ENCODE assay signal across 8 mouse cellular contexts in the genomic region with DNA sequence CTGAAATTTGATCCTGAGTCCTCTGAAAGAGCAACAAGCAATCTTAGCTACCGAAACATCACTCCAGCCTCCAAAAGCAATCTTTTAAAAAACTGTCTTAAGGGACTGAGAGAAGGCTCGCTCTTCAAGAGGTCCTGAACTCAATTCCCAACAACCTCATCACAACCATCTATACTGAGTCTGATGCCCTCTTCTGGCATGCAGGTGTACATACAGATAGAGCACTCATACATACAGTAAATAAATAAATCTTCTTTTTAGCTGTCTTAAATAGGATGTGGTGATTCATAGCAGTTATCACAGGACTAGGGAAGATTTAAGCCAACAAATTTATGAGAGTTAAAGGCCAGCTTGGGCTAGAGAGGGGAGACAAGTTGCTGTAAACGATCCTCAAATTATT. TPM values are rescaled to one million over a fixed set of nuclear protein-coding genes. Genes with fewer than 3 reads are reported as not detected.
DNase-seq lines count a peak whose midpoint lies in the region; ATAC-seq and TF ChIP-seq lines count a peak whose summit lies in the region.

No protein-coding gene starts in this region.

- H3K4me3 ChIP-seq in cerebellum, adult 2 months (replicated peaks; ENCODE audit: insufficient read depth, low read depth, low read length), result peak overlapping the region; percentile 78
- peak overlapping the region; percentile 99 for H3K4me3 ChIP-seq in embryonic facial prominence, embryonic 11.5 days (ENCODE audit: low read depth, low read length)
- H3K4me3 ChIP-seq in limb, embryonic 12.5 days (replicated peaks), result peak overlapping the region; percentile 97

- no peak for DNase-seq in cerebellum, adult 2 months
- no peak for DNase-seq in cerebellum, postnatal 10 days
- peak; percentile 66 for DNase-seq in A20 (ENCODE audit: low read depth, low spot score)
- no peak for DNase-seq in embryonic facial prominence, embryonic 11.5 days (ENCODE audit: low spot score)
- DNase-seq in retina, postnatal 1 day, result peak; percentile 20
- DNase-seq in ovary, adult 18-20 months (ENCODE audit: low spot score), result no peak
- no peak for DNase-seq in thymus, postnatal 36 days

- peak overlapping the region; percentile 77 for H3K4me2 ChIP-seq in embryonic facial prominence, embryonic 11.5 days (ENCODE audit: low read depth, low read length)
- H3K4me2 ChIP-seq in limb, embryonic 12.5 days, result peak overlapping the region; percentile 82

- no peak for TF ChIP-seq POLR2A in cerebellum, adult 2 months (IDR thresholded peaks at IDR 0.05; ENCODE audit: borderline replicate concordance, insufficient read depth, low read length)

- H3K9ac ChIP-seq in embryonic facial prominence, embryonic 11.5 days (replicated peaks; ENCODE audit: low read length), result peak overlapping the region; percentile 92
- peak overlapping the region; percentile 89 for H3K9ac ChIP-seq in limb, embryonic 12.5 days (replicated peaks)

- peaks cover 3% of the 10 kb centered on the region; the same call in 1 of the 2 replicates for H3K4me1 ChIP-seq in cerebellum, adult 2 months (ENCODE audit: control insufficient read depth, insufficient read depth, low read length)
- H3K4me1 ChIP-seq in embryonic facial prominence, embryonic 11.5 days (ENCODE audit: control insufficient read depth, insufficient read depth, low read length), result no peaks in the 10 kb centered on the region
- H3K4me1 ChIP-seq in limb, embryonic 12.5 days (replicated peaks), result peaks cover 7% of the 10 kb centered on the region; the same call in 1 of the 2 replicates

- H3K27ac ChIP-seq in cerebellum, adult 2 months (ENCODE audit: insufficient read depth, low read length), result no peak overlapping the region
- no peak overlapping the region for H3K27ac ChIP-seq in embryonic facial prominence, embryonic 11.5 days (replicated peaks; ENCODE audit: low read depth, low read length)
- H3K27ac ChIP-seq in limb, embryonic 12.5 days, result no peak overlapping the region; the same call in 1 of the 2 replicates

- H3K27me3 ChIP-seq in cerebellum, adult 2 months (ENCODE audit: control insufficient read depth, insufficient read depth, low read length), result no peaks in the 10 kb centered on the region
- no peaks in the 10 kb centered on the region for H3K27me3 ChIP-seq in embryonic facial prominence, embryonic 11.5 days (ENCODE audit: control insufficient read depth, insufficient read depth, low read length)
- H3K27me3 ChIP-seq in limb, embryonic 12.5 days, result no peaks in the 10 kb centered on the region

- no peak for TF ChIP-seq CTCF in cerebellum, adult 2 months (IDR thresholded peaks at IDR 0.05; ENCODE audit: borderline replicate concordance, insufficient read depth, low read depth, low read length)

- 40% methylated on average over 3 of the region's 3 CpGs for WGBS in cerebellum, adult 2 months
- WGBS in embryonic facial prominence, embryonic 11.5 days, result 44% methylated on average over 3 of the region's 3 CpGs
- WGBS in limb, embryonic 12.5 days, result 56% methylated on average over 3 of the region's 3 CpGs

- H3K36me3 ChIP-seq in embryonic facial prominence, embryonic 11.5 days (replicated peaks; ENCODE audit: control insufficient read depth, insufficient read depth, low read depth, low read length), result peaks cover 2% of the 10 kb centered on the region; the same call in 1 of the 2 replicates
- peaks cover 29% of the 10 kb centered on the region for H3K36me3 ChIP-seq in limb, embryonic 12.5 days

- no peak for ATAC-seq in embryonic facial prominence, embryonic 11.5 days (replicated peaks; ENCODE audit: insufficient number of reproducible peaks, low FRiP score, low TSS enrichment, low read depth)
- ATAC-seq in limb, embryonic 12.5 days (ENCODE audit: insufficient number of reproducible peaks, insufficient read depth, low FRiP score, low TSS enrichment, low read depth), result 0 out of 2 replicates have a peak, but pooled peaks have one; percentile 23

- no peaks in the 10 kb centered on the region for H3K9me3 ChIP-seq in embryonic facial prominence, embryonic 11.5 days (replicated peaks; ENCODE audit: control insufficient read depth, low read length)
- H3K9me3 ChIP-seq in limb, embryonic 12.5 days, result no peaks in the 10 kb centered on the region

RNA-seq across cellular contexts. Expression of a gene that starts 0.8 kb away (rescaled TPM):
- 40.0 and 41.8 TPM in 2 replicates for polyA plus RNA-seq in cerebellum, adult 2 months (2012; rRNA removed)
- 59.0 and 60.9 TPM in 2 replicates for polyA plus RNA-seq in embryonic facial prominence, embryonic 11.5 days (2014; fragmentation: Nextera tagmentation; extraction: Ambion mirVana)
- polyA plus RNA-seq in limb, embryonic 12.5 days (2016; fragmentation: Nextera tagmentation; extraction: Ambion mirVana), result 72.2 and 75.0 TPM in 2 replicates

RNA-seq across cellular contexts. Expression of a gene that starts 26.2 kb away (rescaled TPM):
- 106 and 110 TPM in 2 replicates for polyA plus RNA-seq in cerebellum, adult 2 months (2012; rRNA removed)
- polyA plus RNA-seq in embryonic facial prominence, embryonic 11.5 days (2014; fragmentation: Nextera tagmentation; extraction: Ambion mirVana), result 285 and 288 TPM in 2 replicates
- polyA plus RNA-seq in limb, embryonic 12.5 days (2016; fragmentation: Nextera tagmentation; extraction: Ambion mirVana), result 275 and 276 TPM in 2 replicates

RNA-seq across cellular contexts. Expression of a gene that starts 34.5 kb away (rescaled TPM):
- 611 and 659 TPM in 2 replicates for polyA plus RNA-seq in cerebellum, adult 2 months (2012; rRNA removed)
- 287 and 295 TPM in 2 replicates for polyA plus RNA-seq in embryonic facial prominence, embryonic 11.5 days (2014; fragmentation: Nextera tagmentation; extraction: Ambion mirVana)
- polyA plus RNA-seq in limb, embryonic 12.5 days (2016; fragmentation: Nextera tagmentation; extraction: Ambion mirVana), result 243 and 262 TPM in 2 replicates

RNA-seq across cellular contexts. Expression of a gene that starts 55.2 kb away (rescaled TPM):
- polyA plus RNA-seq in cerebellum, adult 2 months (2012; rRNA removed), result not detected in 2 replicates
- not detected in 2 replicates for polyA plus RNA-seq in embryonic facial prominence, embryonic 11.5 days (2014; fragmentation: Nextera tagmentation; extraction: Ambion mirVana)
- 0.89 TPM in 1 of 2 replicates, not detected in the other for polyA plus RNA-seq in limb, embryonic 12.5 days (2016; fragmentation: Nextera tagmentation; extraction: Ambion mirVana)

Comparison
In these comparisons a context has a peak if more than half of its experiments do, and no peak if none do; other contexts are left out.
1. DNase-seq: peak in A20 (single experiment) and retina, postnatal 1 day (single experiment); none in cerebellum, adult 2 months (0 of 2), cerebellum, postnatal 10 days (0 of 2), embryonic facial prominence, embryonic 11.5 days (single experiment), ovary, adult 18-20 months (single experiment) and thymus, postnatal 36 days (0 of 2).
2. Peak in every context shown above with its lines, with median percentiles within 50 percentile points of each other: H3K4me3 ChIP-seq.